Mouse (Mus musculus): ENCODE results near the gene Samd14. TPM values are rescaled to one million over a fixed set of nuclear protein-coding genes. Genes with fewer than 3 reads are reported as not detected.

The Samd14 gene
- polyA plus RNA-seq, 1 experiment from 2014 or later = 53.1 TPM

GRCm38 (mm10) chr11:95032945-95033344 is 23.3 kb downstream of the Samd14 start:
- DNase-seq (ENCODE audit: low spot score) (no peak), ATAC-seq (ENCODE audit: insufficient read depth, low FRiP score, low TSS enrichment) (no peak)
- Histone ChIP-seq H3K4me3 (ENCODE audit: low read depth, low read length) (no peak overlapping the region), H3K4me1 (ENCODE audit: control insufficient read depth, insufficient read depth, low read length) (no peaks in the 10 kb centered on the region), H3K27ac (ENCODE audit: low read depth, low read length) (no peak overlapping the region), H3K36me3 (ENCODE audit: control insufficient read depth, insufficient read depth, low read length) (no peaks in the 10 kb centered on the region; the same call in 1 of the 2 replicates), H3K9me3 (ENCODE audit: control insufficient read depth, low read length) (no peaks in the 10 kb centered on the region), H3K4me2 (ENCODE audit: low read depth) (no peak overlapping the region), H3K9ac (ENCODE audit: low read length) (no peak overlapping the region), H3K27me3 (ENCODE audit: control insufficient read depth, insufficient read depth, low read length) (no peaks in the 10 kb centered on the region)
- whole genome bisulfite sequencing = 22% methylated on average over 6 of the region's 6 CpGs

GRCm38 (mm10) chr11:95033617-95034016 is 23.9 kb downstream of the Samd14 start:
- Histone ChIP-seq H3K9ac (ENCODE audit: low read length) (no peak overlapping the region), H3K36me3 (ENCODE audit: control insufficient read depth, insufficient read depth, low read length) (no peaks in the 10 kb centered on the region; the same call in 1 of the 2 replicates), H3K4me1 (ENCODE audit: control insufficient read depth, insufficient read depth, low read length) (no peaks in the 10 kb centered on the region), H3K27ac (ENCODE audit: low read depth, low read length) (no peak overlapping the region), H3K27me3 (ENCODE audit: control insufficient read depth, insufficient read depth, low read length) (no peaks in the 10 kb centered on the region), H3K9me3 (ENCODE audit: control insufficient read depth, low read length) (no peaks in the 10 kb centered on the region), H3K4me3 (ENCODE audit: low read depth, low read length) (no peak overlapping the region), H3K4me2 (ENCODE audit: low read depth) (no peak overlapping the region)
- DNase-seq (ENCODE audit: low spot score) = no peak
- ATAC-seq (ENCODE audit: insufficient read depth, low FRiP score, low TSS enrichment) = no peak
- WGBS = 83% methylated on average over 14 of the region's 14 CpGs

GRCm38 (mm10) chr11:95034902-95035301 is 25.2 kb downstream of the Samd14 start:
- ATAC-seq (ENCODE audit: insufficient read depth, low FRiP score, low TSS enrichment) (no peak), DNase-seq (ENCODE audit: low spot score) (no peak)
- no peaks in the 10 kb centered on the region for H3K4me1 ChIP-seq (ENCODE audit: control insufficient read depth, insufficient read depth, low read length)
- no peaks in the 10 kb centered on the region for H3K36me3 ChIP-seq (ENCODE audit: control insufficient read depth, insufficient read depth, low read length)
- no peaks in the 10 kb centered on the region for H3K27me3 ChIP-seq (ENCODE audit: control insufficient read depth, insufficient read depth, low read length)
- H3K9me3 ChIP-seq (ENCODE audit: control insufficient read depth, low read length) = no peaks in the 10 kb centered on the region
- 72% methylated on average over 10 of the region's 10 CpGs for WGBS
- no peak overlapping the region for H3K27ac ChIP-seq (ENCODE audit: low read depth, low read length)
- no peak overlapping the region for H3K4me3 ChIP-seq (ENCODE audit: low read depth, low read length)
- no peak overlapping the region for H3K9ac ChIP-seq (ENCODE audit: low read length)
- no peak overlapping the region for H3K4me2 ChIP-seq (ENCODE audit: low read depth)

GRCm38 (mm10) chr11:95036521-95036920 is 26.8 kb downstream of the Samd14 start:
- Histone ChIP-seq H3K27ac (ENCODE audit: low read depth, low read length) (no peak overlapping the region), H3K9ac (ENCODE audit: low read length) (no peak overlapping the region)
- DNase-seq (ENCODE audit: low spot score) = no peak

GRCm38 (mm10) chr11:95037306-95037705 is 27.6 kb downstream of the Samd14 start:
- no peaks in the 10 kb centered on the region for H3K9me3 ChIP-seq (ENCODE audit: control insufficient read depth, low read length)
- no peak overlapping the region for H3K4me3 ChIP-seq (ENCODE audit: low read depth, low read length)
- peaks cover 6% of the 10 kb centered on the region for H3K4me1 ChIP-seq (ENCODE audit: control insufficient read depth, insufficient read depth, low read length)
- H3K4me2 ChIP-seq (ENCODE audit: low read depth) = no peak overlapping the region
- WGBS = 44% methylated on average over 6 of the region's 6 CpGs
- ATAC-seq (ENCODE audit: insufficient read depth, low FRiP score, low TSS enrichment) = no peak
- H3K27ac ChIP-seq (ENCODE audit: low read depth, low read length) = no peak overlapping the region
- H3K36me3 ChIP-seq (ENCODE audit: control insufficient read depth, insufficient read depth, low read length) = no peaks in the 10 kb centered on the region
- no peak for DNase-seq (ENCODE audit: low spot score)
- no peaks in the 10 kb centered on the region for H3K27me3 ChIP-seq (ENCODE audit: control insufficient read depth, insufficient read depth, low read length)
- H3K9ac ChIP-seq (ENCODE audit: low read length) = no peak overlapping the region

More at GRCm38 (mm10) chr11:95036521-95036920, 26.8 kb downstream of the Samd14 start:
- peaks cover 4% of the 10 kb centered on the region for H3K4me1 ChIP-seq (ENCODE audit: control insufficient read depth, insufficient read depth, low read length)
- no peak for ATAC-seq (ENCODE audit: insufficient read depth, low FRiP score, low TSS enrichment)
- no peak overlapping the region for H3K4me3 ChIP-seq (ENCODE audit: low read depth, low read length)
- WGBS = 98% methylated on average over 5 of the region's 5 CpGs
- no peaks in the 10 kb centered on the region for H3K36me3 ChIP-seq (ENCODE audit: control insufficient read depth, insufficient read depth, low read length)
- H3K9me3 ChIP-seq (ENCODE audit: control insufficient read depth, low read length) = no peaks in the 10 kb centered on the region
- no peak overlapping the region for H3K4me2 ChIP-seq (ENCODE audit: low read depth)
- H3K27me3 ChIP-seq (ENCODE audit: control insufficient read depth, insufficient read depth, low read length) = no peaks in the 10 kb centered on the region

- 80% methylated on average over 14 of the region's 14 CpGs for WGBS
- DNase-seq (ENCODE audit: low spot score) (no peak), ATAC-seq (ENCODE audit: insufficient read depth, low FRiP score, low TSS enrichment) (no peak)
- no peak overlapping the region for H3K27ac ChIP-seq (ENCODE audit: low read depth, low read length)
- H3K4me1 ChIP-seq (ENCODE audit: control insufficient read depth, insufficient read depth, low read length) = peaks cover 6% of the 10 kb centered on the region
- H3K9me3 ChIP-seq (ENCODE audit: control insufficient read depth, low read length) = no peaks in the 10 kb centered on the region
- H3K9ac ChIP-seq (ENCODE audit: low read length) = no peak overlapping the region
- H3K4me2 ChIP-seq (ENCODE audit: low read depth) = no peak overlapping the region
- H3K27me3 ChIP-seq (ENCODE audit: control insufficient read depth, insufficient read depth, low read length) = no peaks in the 10 kb centered on the region
- no peaks in the 10 kb centered on the region for H3K36me3 ChIP-seq (ENCODE audit: control insufficient read depth, insufficient read depth, low read length)
- no peak overlapping the region for H3K4me3 ChIP-seq (ENCODE audit: low read depth, low read length)
Observed at GRCm38 (mm10) chr11:95038156-95038817, 28.6 kb downstream of the Samd14 start.

- Histone ChIP-seq H3K4me3 (ENCODE audit: low read depth, low read length) (no peak overlapping the region), H3K9me3 (ENCODE audit: control insufficient read depth, low read length) (no peaks in the 10 kb centered on the region), H3K36me3 (ENCODE audit: control insufficient read depth, insufficient read depth, low read length) (no peaks in the 10 kb centered on the region), H3K4me2 (ENCODE audit: low read depth) (no peak overlapping the region), H3K27ac (ENCODE audit: low read depth, low read length) (no peak overlapping the region), H3K4me1 (ENCODE audit: control insufficient read depth, insufficient read depth, low read length) (peaks cover 6% of the 10 kb centered on the region), H3K27me3 (ENCODE audit: control insufficient read depth, insufficient read depth, low read length) (no peaks in the 10 kb centered on the region), H3K9ac (ENCODE audit: low read length) (no peak overlapping the region)
- ATAC-seq (ENCODE audit: insufficient read depth, low FRiP score, low TSS enrichment) = no peak
- WGBS = 81% methylated on average over 13 of the region's 13 CpGs
- DNase-seq (ENCODE audit: low spot score) = no peak
Observed at GRCm38 (mm10) chr11:95038818-95039655, 29.4 kb downstream of the Samd14 start.

GRCm38 (mm10) chr11:95039766-95040165 is 30.1 kb downstream of the Samd14 start:
- Histone ChIP-seq H3K27me3 (ENCODE audit: control insufficient read depth, insufficient read depth, low read length) (no peaks in the 10 kb centered on the region), H3K9me3 (ENCODE audit: control insufficient read depth, low read length) (no peaks in the 10 kb centered on the region), H3K27ac (ENCODE audit: low read depth, low read length) (no peak overlapping the region), H3K36me3 (ENCODE audit: control insufficient read depth, insufficient read depth, low read length) (no peaks in the 10 kb centered on the region), H3K4me1 (ENCODE audit: control insufficient read depth, insufficient read depth, low read length) (peaks cover 6% of the 10 kb centered on the region), H3K9ac (ENCODE audit: low read length) (no peak overlapping the region), H3K4me3 (ENCODE audit: low read depth, low read length) (no peak overlapping the region), H3K4me2 (ENCODE audit: low read depth) (no peak overlapping the region)
- 84% methylated on average over 4 of the region's 4 CpGs for WGBS
- DNase-seq (ENCODE audit: low spot score) (no peak), ATAC-seq (ENCODE audit: insufficient read depth, low FRiP score, low TSS enrichment) (no peak)
